Mouse (Mus musculus): Measurements from ENCODE around the gene Zdhhc5. TPM values are rescaled to one million over a fixed set of nuclear protein-coding genes. Genes with fewer than 3 reads are reported as not detected.

The Zdhhc5 gene
- polyA plus RNA-seq, 1 experiment = 5.9 TPM

DNA sequence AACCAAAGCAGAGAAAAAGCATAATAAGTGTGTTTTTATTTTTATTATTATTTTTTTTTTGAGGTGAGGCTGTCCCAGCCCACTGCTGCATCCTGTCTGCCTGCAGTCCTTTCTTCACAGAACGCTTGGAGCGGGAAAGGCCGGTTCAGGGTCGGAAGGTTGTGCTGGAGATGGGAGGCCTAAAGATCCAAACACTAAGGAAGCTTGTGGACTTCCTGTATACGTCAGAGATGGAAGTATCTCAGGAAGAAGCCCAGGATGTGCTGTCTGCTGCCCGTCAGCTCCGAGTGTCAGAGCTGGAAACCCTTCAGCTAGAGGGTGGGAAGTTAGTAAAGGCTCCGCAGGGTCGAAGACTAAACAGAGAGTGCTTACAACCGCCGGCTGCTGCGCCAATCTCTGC lies 48.9 kb downstream of the Zdhhc5 start:
- Histone ChIP-seq H3K9me3 (ENCODE audit: control insufficient read depth, low read length) (no peaks in the 10 kb centered on the region), H3K4me3 (replicated peaks) (no peak overlapping the region), H3K27me3 (ENCODE audit: control insufficient read depth) (no peaks in the 10 kb centered on the region), H3K36me3 (ENCODE audit: control insufficient read depth) (peaks cover 11% of the 10 kb centered on the region), H3K4me1 (ENCODE audit: control insufficient read depth) (peaks cover 21% of the 10 kb centered on the region)
- TF ChIP-seq GATA1 (IDR thresholded peaks at IDR 0.05; ENCODE audit: low read length) (no peak), TAL1 (IDR thresholded peaks at IDR 0.05; ENCODE audit: low read length) (no peak)

DNA sequence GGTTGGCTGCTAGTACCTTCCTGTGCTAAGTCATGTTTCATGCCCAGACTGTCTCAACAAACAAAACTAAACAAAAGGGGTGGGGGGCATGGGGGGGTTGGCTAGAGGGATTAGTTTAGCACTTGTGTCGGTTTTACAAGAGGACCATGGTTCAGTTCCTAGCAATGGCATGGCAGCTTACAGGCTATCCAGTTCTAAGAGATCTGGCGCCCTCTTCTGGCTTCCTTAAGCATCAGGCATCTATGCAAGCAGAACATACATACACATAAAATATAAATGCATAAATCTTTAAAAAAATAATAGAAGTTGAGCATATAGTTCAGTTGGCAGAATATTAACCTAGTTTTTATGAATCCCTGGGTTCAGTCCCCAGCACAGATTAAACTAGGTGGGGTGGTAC lies 52.1 kb downstream of the Zdhhc5 start:
- no peaks in the 10 kb centered on the region for H3K36me3 ChIP-seq (ENCODE audit: control insufficient read depth)
- H3K4me3 ChIP-seq (replicated peaks) = no peak overlapping the region
- no peaks in the 10 kb centered on the region for H3K27me3 ChIP-seq (ENCODE audit: control insufficient read depth)
- H3K9me3 ChIP-seq (ENCODE audit: control insufficient read depth, low read length) = no peaks in the 10 kb centered on the region; the same call in 1 of the 2 replicates
- no peak for TF ChIP-seq TAL1 (IDR thresholded peaks at IDR 0.05; ENCODE audit: low read length)
- TF ChIP-seq GATA1 (IDR thresholded peaks at IDR 0.05; ENCODE audit: low read length) = no peak
- H3K4me1 ChIP-seq (ENCODE audit: control insufficient read depth) = peaks cover 2% of the 10 kb centered on the region; the same call in 1 of the 2 replicates

DNA sequence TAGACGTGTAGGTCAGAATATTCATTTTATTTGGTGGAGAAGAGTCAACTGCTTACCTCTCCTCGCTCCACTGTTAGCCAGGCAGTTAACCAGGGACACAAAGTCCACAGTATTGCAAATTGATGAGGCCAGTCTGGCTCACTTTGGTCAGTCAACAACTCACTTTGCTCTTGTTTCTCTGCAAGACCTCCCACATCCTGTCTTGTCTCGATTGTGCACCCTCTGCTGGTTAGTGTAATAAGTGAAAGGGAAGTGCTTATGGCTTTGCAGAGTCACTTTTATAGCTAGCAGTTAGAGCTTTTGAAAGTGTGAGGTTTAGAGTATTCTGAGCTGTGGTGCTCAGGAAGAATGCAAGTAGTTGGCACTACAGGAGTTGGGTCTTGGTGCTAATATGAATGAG lies 54.7 kb downstream of the Zdhhc5 start:
- Histone ChIP-seq H3K27me3 (ENCODE audit: control insufficient read depth) (no peaks in the 10 kb centered on the region), H3K9me3 (ENCODE audit: control insufficient read depth, low read length) (no peaks in the 10 kb centered on the region; the same call in 1 of the 2 replicates), H3K4me3 (replicated peaks) (no peak overlapping the region), H3K36me3 (ENCODE audit: control insufficient read depth) (no peaks in the 10 kb centered on the region), H3K4me1 (ENCODE audit: control insufficient read depth) (no peaks in the 10 kb centered on the region)
- no peak for TF ChIP-seq TAL1 (IDR thresholded peaks at IDR 0.05; ENCODE audit: low read length)
- TF ChIP-seq GATA1 (IDR thresholded peaks at IDR 0.05; ENCODE audit: low read length) = no peak

DNA sequence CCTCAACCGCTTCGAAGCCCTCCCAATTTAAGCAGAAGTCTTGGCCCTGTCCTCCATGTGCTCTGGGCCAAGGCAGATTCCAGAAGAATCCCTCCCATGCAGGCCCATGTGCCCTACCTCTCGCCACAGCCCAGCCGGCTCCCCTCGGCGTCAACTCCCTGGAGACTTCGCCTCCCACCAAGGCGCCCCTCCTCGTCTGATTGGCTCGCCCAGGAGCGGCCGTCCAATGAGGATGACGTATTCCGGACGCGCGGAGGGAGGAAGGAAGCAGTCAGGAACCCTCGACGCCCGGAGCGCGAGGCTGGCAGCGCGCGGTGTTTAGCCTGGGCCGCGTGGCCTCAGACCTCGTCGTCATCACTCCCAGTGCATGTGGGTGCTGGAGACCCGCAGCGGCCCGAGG lies 56.2 kb downstream of the Zdhhc5 start, which contains the start of gene Btbd18:
Btbd18 (plus strand) TSS at position 274 of the 400 bp plus-strand sequence.
- no peaks in the 10 kb centered on the region; the same call in 1 of the 2 replicates for H3K27me3 ChIP-seq (ENCODE audit: control insufficient read depth)
- no peak for TF ChIP-seq TAL1 (IDR thresholded peaks at IDR 0.05; ENCODE audit: low read length)
- TF ChIP-seq GATA1 (IDR thresholded peaks at IDR 0.05; ENCODE audit: low read length) = no peak
- no peaks in the 10 kb centered on the region for H3K36me3 ChIP-seq (ENCODE audit: control insufficient read depth)
- H3K9me3 ChIP-seq (ENCODE audit: control insufficient read depth, low read length) = no peaks in the 10 kb centered on the region; the same call in 1 of the 2 replicates
- H3K4me1 ChIP-seq (ENCODE audit: control insufficient read depth) = no peaks in the 10 kb centered on the region
- H3K4me3 ChIP-seq (replicated peaks) = no peak within 1 kb of the TSS

DNA sequence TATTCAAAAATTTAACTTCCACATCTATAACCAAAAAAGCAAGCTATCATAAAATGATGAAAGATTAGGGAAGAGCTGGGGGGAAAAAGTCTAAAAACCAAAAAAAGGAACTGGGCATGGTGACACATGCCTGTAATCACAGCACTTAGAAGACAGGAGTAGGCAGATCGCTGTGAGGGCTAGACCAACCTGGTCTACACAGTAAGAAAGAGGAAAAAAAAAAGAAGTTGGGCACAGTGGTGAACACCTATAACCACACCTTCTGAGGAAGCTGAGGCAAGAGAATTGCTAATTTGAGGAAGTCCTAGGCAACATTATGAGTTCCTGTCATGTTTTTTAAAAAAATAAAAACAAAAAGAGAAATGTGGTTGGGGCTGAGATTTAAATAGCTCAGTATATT lies 59.1 kb downstream of the Zdhhc5 start:
- Histone ChIP-seq H3K4me1 (ENCODE audit: control insufficient read depth) (peaks cover 9% of the 10 kb centered on the region), H3K4me3 (replicated peaks) (no peak overlapping the region), H3K36me3 (ENCODE audit: control insufficient read depth) (no peaks in the 10 kb centered on the region), H3K27me3 (ENCODE audit: control insufficient read depth) (no peaks in the 10 kb centered on the region; the same call in 1 of the 2 replicates), H3K9me3 (ENCODE audit: control insufficient read depth, low read length) (no peaks in the 10 kb centered on the region; the same call in 1 of the 2 replicates)
- no peak for TF ChIP-seq GATA1 (IDR thresholded peaks at IDR 0.05; ENCODE audit: low read length)
- TF ChIP-seq TAL1 (IDR thresholded peaks at IDR 0.05; ENCODE audit: low read length) = no peak

DNA sequence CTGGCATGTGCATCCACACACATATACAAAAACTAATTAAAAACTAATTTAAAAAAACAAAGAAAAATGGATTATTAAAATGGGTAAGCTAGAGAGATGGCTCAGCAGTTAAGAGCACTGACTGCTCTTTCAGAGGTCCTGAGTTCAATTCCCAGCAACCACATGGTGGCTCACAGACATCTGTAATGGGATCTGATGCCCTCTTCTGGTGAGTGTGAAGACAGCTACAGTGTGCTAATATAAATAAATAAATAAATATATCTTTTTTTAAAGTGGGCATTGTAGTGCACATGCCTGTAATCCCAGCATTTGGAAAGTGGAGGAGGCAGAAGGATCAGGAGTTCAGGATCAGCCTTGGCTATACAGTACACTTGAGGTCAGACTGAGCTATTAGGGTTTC lies 61.6 kb downstream of the Zdhhc5 start:
- Histone ChIP-seq H3K9me3 (ENCODE audit: control insufficient read depth, low read length) (no peaks in the 10 kb centered on the region), H3K27me3 (ENCODE audit: control insufficient read depth) (no peaks in the 10 kb centered on the region; the same call in 1 of the 2 replicates), H3K36me3 (ENCODE audit: control insufficient read depth) (no peaks in the 10 kb centered on the region), H3K4me3 (replicated peaks) (no peak overlapping the region), H3K4me1 (ENCODE audit: control insufficient read depth) (peaks cover 28% of the 10 kb centered on the region)
- TF ChIP-seq GATA1 (IDR thresholded peaks at IDR 0.05; ENCODE audit: low read length) (no peak), TAL1 (IDR thresholded peaks at IDR 0.05; ENCODE audit: low read length) (no peak)

DNA sequence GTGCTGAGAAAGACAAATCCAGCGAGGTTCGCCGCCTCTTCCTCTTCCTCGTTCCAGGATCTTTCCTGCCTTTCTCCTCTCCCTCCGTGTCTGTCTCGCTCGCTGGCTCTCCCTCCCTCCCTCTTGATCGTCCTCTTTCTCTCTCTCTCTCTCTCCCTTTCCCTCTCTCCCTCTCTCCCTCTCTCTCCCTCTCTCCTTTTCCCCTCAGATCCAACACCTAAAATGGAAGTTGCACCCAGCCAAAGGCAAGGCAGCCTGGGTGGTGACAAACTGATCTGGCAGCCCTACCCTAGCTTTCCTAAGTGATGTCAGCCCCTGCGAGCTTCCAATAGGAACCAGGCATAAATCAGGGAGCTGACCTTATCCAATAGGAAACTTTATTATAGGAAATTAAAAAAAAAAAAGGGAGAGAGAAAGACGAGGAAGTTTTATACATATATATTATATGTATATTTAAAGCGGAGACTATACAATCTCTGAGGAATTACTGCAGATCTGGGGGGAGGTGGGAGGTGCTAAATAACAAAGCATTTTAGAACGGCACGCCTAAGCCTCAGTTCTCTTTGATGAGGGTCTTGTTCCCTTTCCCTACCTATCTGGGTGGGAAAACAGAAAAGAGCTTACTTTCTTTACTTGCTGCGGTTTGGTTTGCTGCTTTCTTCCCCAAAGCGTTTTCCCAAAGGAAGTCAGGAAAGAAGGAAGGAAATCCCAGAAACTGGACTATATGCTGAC lies 64.3 kb downstream of the Zdhhc5 start, which contains the start of gene Ctnnd1:
Ctnnd1 (minus strand) TSS at position 302 of the 732 bp plus-strand sequence.
- Histone ChIP-seq H3K4me3 (replicated peaks) (peak within 1 kb of the TSS; percentile 71), H3K4me1 (ENCODE audit: control insufficient read depth) (peaks cover 39% of the 10 kb centered on the region), H3K27me3 (ENCODE audit: control insufficient read depth) (no peaks in the 10 kb centered on the region; the same call in 1 of the 2 replicates), H3K36me3 (ENCODE audit: control insufficient read depth) (no peaks in the 10 kb centered on the region), H3K9me3 (ENCODE audit: control insufficient read depth, low read length) (no peaks in the 10 kb centered on the region)
- TF ChIP-seq TAL1 (IDR thresholded peaks at IDR 0.05; ENCODE audit: low read length) = no peak
- no peak for TF ChIP-seq GATA1 (IDR thresholded peaks at IDR 0.05; ENCODE audit: low read length)

DNA sequence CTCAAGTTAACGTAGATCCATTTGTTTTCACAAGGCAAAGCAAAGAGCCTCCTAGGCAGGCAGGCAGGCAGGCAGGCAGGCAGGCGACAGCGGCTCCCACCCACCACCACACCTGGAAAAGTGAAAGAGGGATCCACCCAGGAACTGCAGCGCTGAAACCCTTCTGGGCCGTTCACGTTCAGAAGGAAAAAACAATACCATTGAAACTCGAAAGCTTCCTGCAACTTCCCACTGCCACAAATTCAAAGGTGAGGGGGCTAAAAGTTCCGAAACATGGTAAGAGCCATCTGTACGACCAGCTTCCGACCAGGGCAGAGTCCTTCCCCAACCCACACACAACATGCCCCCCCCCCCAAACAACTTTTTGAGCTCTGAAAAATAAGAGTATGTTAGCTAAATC lies 65.3 kb downstream of the Zdhhc5 start:
- TF ChIP-seq TAL1 (IDR thresholded peaks at IDR 0.05; ENCODE audit: low read length) (no peak), GATA1 (IDR thresholded peaks at IDR 0.05; ENCODE audit: low read length) (no peak)
- Histone ChIP-seq H3K4me3 (replicated peaks) (peak overlapping the region; percentile 71), H3K27me3 (ENCODE audit: control insufficient read depth) (no peaks in the 10 kb centered on the region; the same call in 1 of the 2 replicates)

DNA sequence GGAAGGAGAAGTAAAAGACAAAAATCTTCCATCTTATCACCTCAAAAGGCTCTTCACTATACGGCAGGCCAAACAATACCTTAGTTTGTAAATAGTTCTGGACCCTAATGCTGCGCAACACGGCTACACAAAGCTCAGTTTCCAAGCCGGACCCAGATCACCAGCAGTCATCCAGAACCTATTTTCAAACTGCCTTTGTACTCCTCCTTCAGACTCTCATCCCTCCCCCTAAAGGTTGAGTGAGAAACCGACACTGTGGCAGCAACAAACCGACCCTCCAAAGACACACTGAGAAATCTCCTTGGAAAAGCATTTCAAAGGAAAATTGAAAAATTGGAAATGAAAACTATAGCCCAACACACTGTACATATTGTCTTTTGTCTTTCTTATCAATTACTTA lies 66.6 kb downstream of the Zdhhc5 start:
- Histone ChIP-seq H3K4me1 (ENCODE audit: control insufficient read depth) (peaks cover 39% of the 10 kb centered on the region), H3K27me3 (ENCODE audit: control insufficient read depth) (no peaks in the 10 kb centered on the region), H3K9me3 (ENCODE audit: control insufficient read depth, low read length) (no peaks in the 10 kb centered on the region), H3K4me3 (replicated peaks) (peak overlapping the region; percentile 12), H3K36me3 (ENCODE audit: control insufficient read depth) (no peaks in the 10 kb centered on the region)
- TF ChIP-seq GATA1 (IDR thresholded peaks at IDR 0.05; ENCODE audit: low read length) (no peak), TAL1 (IDR thresholded peaks at IDR 0.05; ENCODE audit: low read length) (no peak)

More for the DNA sequence above, 65.3 kb downstream of the Zdhhc5 start:
- H3K9me3 ChIP-seq (ENCODE audit: control insufficient read depth, low read length) = no peaks in the 10 kb centered on the region
- no peaks in the 10 kb centered on the region for H3K36me3 ChIP-seq (ENCODE audit: control insufficient read depth)
- H3K4me1 ChIP-seq (ENCODE audit: control insufficient read depth) = peaks cover 39% of the 10 kb centered on the region

Data from erythroblast, embryonic 14.5 days (primary cell).